Mouse (Mus musculus) liver, embryonic 13.5 days (tissue): Measurements from ENCODE around the gene Gja4. TPM values are rescaled to one million over a fixed set of nuclear protein-coding genes. Genes with fewer than 3 reads are reported as not detected.

Experiments
- ATAC-seq: fragments of 200-750 bp; cut with Nextera tagmentation; 2 replicates; pipeline ENCODE4 v1.8.0; 2017; ENCODE audit warnings: low read depth, mild to moderate bottlenecking, moderate number of reproducible peaks, moderate library complexity
- DNase-seq: peaks from one replicate; pipeline ENCODE4 v3.0.0; 2022
- H3K27ac ChIP-seq: fragments of 300-500 bp; sonication (generic); 2 replicates; pipeline ENCODE4 v1.5.1; 2015; ENCODE audit warnings: moderate library complexity, mild to moderate bottlenecking, inconsistent platforms
- H3K27me3 ChIP-seq: fragments of 300-500 bp; sonication (generic); 2 replicates; pipeline ENCODE4 v1.6.1; 2015; ENCODE audit warnings: mild to moderate bottlenecking, inconsistent platforms
- H3K36me3 ChIP-seq: fragments of 300-500 bp; sonication (generic); 2 replicates; pipeline ENCODE4 v1.6.1; 2015; ENCODE audit warnings: mild to moderate bottlenecking, inconsistent platforms
- H3K4me1 ChIP-seq: fragments of 300-500 bp; sonication (generic); replicated peaks from 2 replicates; pipeline ENCODE4 v1.6.1; 2015; ENCODE audit warnings: inconsistent platforms
- H3K4me2 ChIP-seq: fragments of 300-500 bp; sonication (generic); 2 replicates; pipeline ENCODE4 v1.6.1; 2015; ENCODE audit warnings: inconsistent platforms, mild to moderate bottlenecking, moderate library complexity
- H3K4me3 ChIP-seq: fragments of 300-500 bp; sonication (generic); replicated peaks from 2 replicates; pipeline ENCODE4 v1.5.1; 2015; ENCODE audit warnings: mild to moderate bottlenecking, inconsistent platforms
- H3K9ac ChIP-seq: fragments of 300-500 bp; sonication (generic); 2 replicates; pipeline ENCODE4 v1.6.1; 2015; ENCODE audit warnings: mild to moderate bottlenecking, inconsistent platforms
- H3K9me3 ChIP-seq: fragments of 300-500 bp; sonication (generic); replicated peaks from 2 replicates; pipeline ENCODE4 v1.6.1; 2016; ENCODE audit warnings: inconsistent platforms
- WGBS: fragments of 180-500 bp; shearing (Covaris S2); methylation state at CpG from one replicate; pipeline ENCODE4 v1.1.7; 2015; ENCODE audit not compliant: insufficient replicate concordance; 5-methylcytosine and 5-hydroxymethylcytosine counted together
- polyA plus RNA-seq: library from polyadenylated mRNA; unstranded; fragments of >200 nt; fragmentation: Nextera tagmentation; extraction: Ambion mirVana; gene quantifications from 2 replicates; pipeline ENCODE4 v1.2.1, GENCODE M21; 2015

Gja4 gene
- polyA plus RNA-seq = 2.6 and 2.8 TPM in 2 replicates

- Histone ChIP-seq H3K4me3 (peak within 1 kb of the TSS; percentile 45), H3K4me1 (no peaks in the 10 kb centered on the region), H3K9ac (no peak within 1 kb of the TSS), H3K36me3 (no peaks in the 10 kb centered on the region), H3K27ac (no peak within 1 kb of the TSS), H3K27me3 (peaks cover 28% of the 10 kb centered on the region), H3K9me3 (no peaks in the 10 kb centered on the region), H3K4me2 (peak within 1 kb of the TSS; percentile 66)
- under 1% methylated on average over 25 of the region's 25 CpGs for WGBS
- peak; percentile 15 for DNase-seq
- peak; percentile 65; the same call in 1 of the 2 replicates for ATAC-seq
Observed at GRCm38 (mm10) chr4:127313861-127314260, at the start of gene Gja4. Gene Gja4, minus strand, starts transcription at chr4:127314039.

DNA sequence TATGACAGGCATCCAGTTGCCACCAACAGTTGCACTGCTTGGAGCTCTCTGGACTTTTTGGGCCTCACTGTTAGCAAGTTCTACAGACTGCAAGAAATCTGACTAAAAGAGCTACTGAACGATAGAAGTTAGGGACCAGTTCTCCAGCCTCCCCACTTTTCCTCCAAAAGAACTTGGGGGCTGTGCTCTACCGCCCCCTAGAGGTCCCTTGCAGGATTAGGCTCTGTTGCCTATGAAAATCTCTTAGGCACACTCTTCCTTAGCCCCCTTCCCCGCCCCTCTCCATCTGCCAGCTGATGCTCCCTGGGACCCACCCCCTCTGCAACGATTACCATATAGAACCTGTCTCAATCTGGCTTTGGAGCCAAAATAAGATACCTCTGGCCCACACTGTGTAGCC is 49.5 kb upstream of the Gja4 start:
- ATAC-seq (no peak), DNase-seq (no peak)
- no peak overlapping the region for H3K27ac ChIP-seq
- H3K27me3 ChIP-seq = no peaks in the 10 kb centered on the region
- no peaks in the 10 kb centered on the region for H3K9me3 ChIP-seq
- no peaks in the 10 kb centered on the region for H3K36me3 ChIP-seq
- H3K4me2 ChIP-seq = no peak overlapping the region
- WGBS = 45% methylated on average over 4 of the region's 4 CpGs
- no peak overlapping the region for H3K4me3 ChIP-seq
- H3K4me1 ChIP-seq = no peaks in the 10 kb centered on the region
- H3K9ac ChIP-seq = no peak overlapping the region

DNA sequence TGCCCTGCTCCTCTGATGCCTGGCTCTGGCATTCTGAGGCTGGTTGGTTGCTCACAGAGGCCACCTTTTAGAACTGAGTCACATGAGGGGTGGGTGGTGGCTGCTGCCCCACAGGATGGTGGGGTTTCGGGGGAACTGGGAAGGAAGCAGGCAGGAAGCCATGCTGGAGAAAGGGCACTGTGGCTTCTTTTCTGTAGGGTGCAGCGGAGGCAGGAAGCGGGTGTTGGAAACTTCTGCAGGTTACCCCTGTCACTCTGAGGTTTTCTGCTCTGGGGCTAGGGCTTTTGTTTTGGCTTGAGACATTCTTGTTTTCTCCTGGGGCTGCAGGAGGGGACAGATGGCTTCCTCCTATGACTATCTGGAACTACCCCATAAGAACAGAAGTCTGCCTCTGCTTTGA is 48.7 kb upstream of the Gja4 start:
- Histone ChIP-seq H3K9ac (no peak overlapping the region), H3K4me1 (no peaks in the 10 kb centered on the region), H3K27ac (no peak overlapping the region), H3K9me3 (no peaks in the 10 kb centered on the region), H3K4me2 (no peak overlapping the region), H3K4me3 (no peak overlapping the region), H3K36me3 (no peaks in the 10 kb centered on the region), H3K27me3 (no peaks in the 10 kb centered on the region)
- no peak for DNase-seq
- ATAC-seq = no peak
- WGBS = 30% methylated on average over 3 of the region's 3 CpGs

DNA sequence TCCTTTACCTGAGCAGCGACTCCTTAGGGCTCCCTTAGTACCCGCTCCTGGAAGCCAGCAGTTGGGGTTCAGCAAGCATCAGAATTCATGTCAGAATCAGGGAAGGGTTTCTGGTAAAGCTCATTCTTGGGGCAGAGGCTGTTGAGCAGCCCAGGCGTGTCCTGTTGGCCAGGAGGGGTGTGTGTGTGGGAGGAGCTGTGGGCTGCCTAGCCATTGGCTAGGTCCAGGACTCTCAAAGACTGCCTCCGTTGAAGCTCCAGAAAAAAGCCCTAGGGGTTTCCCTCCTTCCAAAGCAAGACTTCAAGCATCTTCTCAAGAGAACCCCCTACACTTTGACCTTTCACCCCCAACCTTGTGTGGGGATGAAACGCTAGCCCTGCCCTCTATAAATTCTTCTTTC is 44.2 kb upstream of the Gja4 start, which contains the start of gene Gjb5:
Gjb5 (minus strand) TSS at position 164 of the 400 bp plus-strand sequence.
- DNase-seq (no peak), ATAC-seq (no peak)
- 18% methylated on average over 5 of the region's 5 CpGs for WGBS
- H3K27me3 ChIP-seq = no peaks in the 10 kb centered on the region
- H3K4me3 ChIP-seq = no peak within 1 kb of the TSS
- H3K9me3 ChIP-seq = no peaks in the 10 kb centered on the region
- H3K4me1 ChIP-seq = no peaks in the 10 kb centered on the region
- no peak within 1 kb of the TSS for H3K9ac ChIP-seq
- H3K4me2 ChIP-seq = no peak within 1 kb of the TSS
- no peak within 1 kb of the TSS for H3K27ac ChIP-seq
- no peaks in the 10 kb centered on the region for H3K36me3 ChIP-seq

- Histone ChIP-seq H3K4me3 (no peak overlapping the region), H3K9me3 (no peaks in the 10 kb centered on the region), H3K36me3 (no peaks in the 10 kb centered on the region), H3K4me2 (no peak overlapping the region), H3K27ac (no peak overlapping the region), H3K9ac (no peak overlapping the region), H3K4me1 (no peaks in the 10 kb centered on the region), H3K27me3 (no peaks in the 10 kb centered on the region)
- ATAC-seq = no peak
- 43% methylated on average over 15 of the region's 15 CpGs for WGBS
- DNase-seq = no peak
Observed at GRCm38 (mm10) chr4:127354506-127355485, 41.0 kb upstream of the Gja4 start.

- Histone ChIP-seq H3K9me3 (no peaks in the 10 kb centered on the region), H3K4me1 (no peaks in the 10 kb centered on the region), H3K27me3 (no peaks in the 10 kb centered on the region), H3K4me3 (no peak within 1 kb of the TSS), H3K36me3 (no peaks in the 10 kb centered on the region), H3K27ac (no peak within 1 kb of the TSS), H3K9ac (no peak within 1 kb of the TSS), H3K4me2 (no peak within 1 kb of the TSS)
- DNase-seq (no peak), ATAC-seq (no peak)
- 58% methylated on average over 8 of the region's 8 CpGs for WGBS
Observed at GRCm38 (mm10) chr4:127353951-127354438, 40.2 kb upstream of the Gja4 start, which contains the start of gene Gjb4. Gene Gjb4, minus strand, starts transcription at chr4:127354081.

DNA sequence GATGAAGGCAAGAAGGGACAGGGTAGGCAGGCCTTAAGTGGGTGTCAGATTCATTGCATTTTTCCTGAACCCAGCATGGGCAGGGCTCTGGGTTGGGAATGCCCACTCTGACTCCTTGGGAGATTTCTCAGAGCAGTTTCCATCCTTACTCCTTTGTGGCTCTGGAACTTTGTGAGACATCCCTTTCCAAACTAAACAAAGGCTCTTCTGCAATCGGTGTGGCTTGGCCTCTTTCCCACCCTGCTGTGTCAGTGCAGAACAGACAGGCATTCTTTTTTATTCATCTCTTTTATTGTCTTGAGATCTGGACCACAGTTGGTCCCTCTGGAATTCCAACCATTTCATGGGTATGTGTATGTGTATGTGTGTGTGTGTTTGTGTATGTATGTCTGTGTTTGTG is 38.8 kb upstream of the Gja4 start:
- WGBS = 50% methylated on average over 1 of the region's 1 CpGs
- no peaks in the 10 kb centered on the region for H3K4me1 ChIP-seq

DNA sequence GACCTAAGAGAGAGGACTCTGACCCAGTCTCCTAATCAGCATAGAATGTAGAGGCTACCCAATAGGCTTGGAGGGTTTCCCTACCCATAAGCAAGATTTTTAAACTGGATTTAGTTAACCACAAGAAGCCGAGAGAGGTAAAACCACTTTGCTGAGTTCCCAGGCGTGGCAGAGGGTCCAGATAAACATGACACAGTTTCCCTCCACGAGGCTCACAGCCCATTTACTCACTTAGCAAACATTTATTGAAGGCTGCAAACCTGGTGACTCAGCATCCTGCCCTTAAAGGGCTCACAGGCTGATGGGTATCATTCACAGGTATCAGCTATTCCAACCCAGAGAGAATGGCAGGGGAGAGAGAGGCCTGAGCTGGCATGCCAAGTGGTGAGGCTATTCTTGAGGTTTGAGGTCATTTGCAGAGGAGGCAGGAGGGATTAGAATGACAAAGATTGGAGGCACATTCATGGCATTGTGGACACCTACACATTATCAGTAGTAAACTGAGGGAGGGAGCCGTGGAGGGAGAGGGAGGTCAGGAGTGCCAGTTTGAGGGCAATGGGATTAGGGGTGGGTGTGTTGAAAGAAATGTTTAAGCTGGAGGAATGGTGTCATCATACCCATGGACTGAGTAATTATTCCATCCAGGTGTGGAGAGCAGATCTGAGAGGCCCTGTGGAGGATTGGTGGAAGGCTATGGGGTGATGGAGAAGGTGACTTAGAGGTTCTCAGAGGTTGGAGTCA is 35.9 kb upstream of the Gja4 start:
- DNase-seq (no peak), ATAC-seq (no peak)
- H3K9ac ChIP-seq = no peak overlapping the region
- 32% methylated on average over 4 of the region's 4 CpGs for WGBS
- H3K27me3 ChIP-seq = no peaks in the 10 kb centered on the region
- no peaks in the 10 kb centered on the region for H3K36me3 ChIP-seq
- no peak overlapping the region for H3K27ac ChIP-seq
- H3K4me2 ChIP-seq = no peak overlapping the region
- no peaks in the 10 kb centered on the region for H3K4me1 ChIP-seq
- H3K4me3 ChIP-seq = no peak overlapping the region
- no peaks in the 10 kb centered on the region for H3K9me3 ChIP-seq

More for the DNA sequence above, 38.8 kb upstream of the Gja4 start:
- Histone ChIP-seq H3K9ac (no peak overlapping the region), H3K27me3 (no peaks in the 10 kb centered on the region), H3K9me3 (no peaks in the 10 kb centered on the region), H3K4me2 (no peak overlapping the region), H3K36me3 (no peaks in the 10 kb centered on the region), H3K4me3 (no peak overlapping the region), H3K27ac (no peak overlapping the region)
- no peak for ATAC-seq
- DNase-seq = no peak

DNA sequence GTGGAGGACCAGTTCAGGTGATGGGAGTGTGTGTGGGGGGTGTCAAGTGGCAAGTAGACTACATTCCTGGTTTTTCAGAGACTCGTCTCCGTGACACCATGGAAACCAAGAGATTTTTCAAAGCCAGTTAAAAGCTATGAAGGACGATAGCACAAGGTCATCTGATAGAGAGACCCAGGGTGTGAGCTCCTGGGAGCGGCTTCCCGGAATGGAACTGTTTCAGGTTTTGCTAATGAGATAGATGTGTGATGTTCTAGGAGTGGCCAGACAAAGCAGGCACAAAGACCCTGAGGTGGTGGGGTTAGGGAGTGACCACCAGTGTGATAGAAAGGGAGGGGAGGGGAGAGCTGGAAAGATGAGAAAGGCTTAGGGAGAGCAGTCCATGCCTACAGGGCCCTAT is 31.2 kb upstream of the Gja4 start:
- no peaks in the 10 kb centered on the region for H3K36me3 ChIP-seq

GRCm38 (mm10) chr4:127341372-127341771 is 27.5 kb upstream of the Gja4 start:
- no peak for DNase-seq
- H3K4me1 ChIP-seq = no peaks in the 10 kb centered on the region
- no peak overlapping the region for H3K4me3 ChIP-seq
- no peaks in the 10 kb centered on the region for H3K36me3 ChIP-seq
- no peak overlapping the region for H3K9ac ChIP-seq
- H3K27me3 ChIP-seq = no peaks in the 10 kb centered on the region
- 49% methylated on average over 6 of the region's 6 CpGs for WGBS
- H3K27ac ChIP-seq = no peak overlapping the region
- no peak for ATAC-seq
- no peaks in the 10 kb centered on the region for H3K9me3 ChIP-seq
- H3K4me2 ChIP-seq = no peak overlapping the region

More for the DNA sequence above, 31.2 kb upstream of the Gja4 start:
- ATAC-seq (no peak), DNase-seq (no peak)
- Histone ChIP-seq H3K27me3 (no peaks in the 10 kb centered on the region), H3K27ac (no peak overlapping the region), H3K9ac (no peak overlapping the region), H3K4me1 (no peaks in the 10 kb centered on the region), H3K9me3 (no peaks in the 10 kb centered on the region), H3K4me3 (no peak overlapping the region), H3K4me2 (no peak overlapping the region)
- 68% methylated on average over 5 of the region's 5 CpGs for WGBS

- H3K36me3 ChIP-seq = no peaks in the 10 kb centered on the region
- H3K9me3 ChIP-seq = no peaks in the 10 kb centered on the region
- H3K27me3 ChIP-seq = 0 out of 2 replicates have a peak, but pooled peaks cover 3% of the 10 kb centered on the region
- no peak overlapping the region for H3K27ac ChIP-seq
- no peak for ATAC-seq
- no peak overlapping the region for H3K4me3 ChIP-seq
- WGBS = 60% methylated on average over 5 of the region's 5 CpGs
- H3K9ac ChIP-seq = no peak overlapping the region
- H3K4me2 ChIP-seq = no peak overlapping the region
- DNase-seq = no peak
- H3K4me1 ChIP-seq = no peaks in the 10 kb centered on the region
Observed at GRCm38 (mm10) chr4:127337668-127338067, 23.8 kb upstream of the Gja4 start.
